In the genomic region with DNA sequence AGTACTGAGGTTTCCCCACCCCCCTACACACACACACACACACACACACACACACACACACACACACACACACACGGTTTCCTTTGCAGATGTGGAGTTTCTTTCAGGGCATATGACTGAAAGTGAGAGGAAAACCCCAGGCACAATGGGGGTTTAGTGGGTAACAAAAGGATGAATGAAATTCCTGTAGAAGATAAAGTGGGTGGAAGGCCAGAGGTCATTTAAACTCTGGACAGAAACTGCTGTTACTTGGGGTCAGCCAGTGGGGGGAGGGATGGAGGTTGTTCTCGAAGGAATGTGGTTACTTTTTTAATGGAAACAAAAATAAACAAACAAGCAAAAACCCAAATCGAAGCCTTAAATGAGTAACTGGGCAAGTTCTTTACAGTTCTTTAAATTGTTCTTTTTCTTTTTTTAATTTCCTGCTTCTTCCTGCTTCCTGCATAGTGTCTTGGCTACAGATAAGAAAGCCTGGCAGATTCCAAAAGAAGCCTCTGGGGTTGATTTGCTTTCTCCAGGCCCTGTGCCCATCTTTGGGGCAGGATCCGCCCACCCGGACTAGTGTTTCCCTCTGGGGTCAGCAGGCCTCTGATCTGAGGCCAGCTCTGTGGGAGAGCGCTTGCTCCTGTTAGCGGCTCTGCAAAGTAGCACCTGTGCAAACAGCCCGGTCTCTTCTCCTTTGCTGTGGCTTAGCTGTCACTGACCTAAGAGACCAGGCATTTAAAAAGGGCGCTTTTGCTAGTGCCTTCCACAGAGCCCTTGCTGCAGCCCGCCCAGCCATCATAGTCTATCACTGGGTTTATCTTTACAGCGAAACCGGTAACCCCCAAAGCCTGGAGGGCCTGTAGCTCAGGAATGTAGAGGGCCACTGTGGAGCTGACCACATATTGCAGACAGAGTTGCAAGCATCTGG, we compare ENCODE assay signal across 8 mouse cellular contexts. TPM values are rescaled to one million over a fixed set of nuclear protein-coding genes. Genes with fewer than 3 reads are reported as not detected.
A peak's percentile ranks its signal among the peaks of the same experiment; 100 is the strongest.
DNase-seq lines count a peak whose midpoint lies in the region; ATAC-seq lines count a peak whose summit lies in the region.

No protein-coding gene starts in this region.

- no peak overlapping the region for H3K4me3 ChIP-seq in heart, embryonic 11.5 days (ENCODE audit: low read depth, low read length)
- no peak overlapping the region for H3K4me3 ChIP-seq in kidney, embryonic 16.5 days (ENCODE audit: low read length)

- DNase-seq in cerebellum, postnatal 10 days = peak; percentile 26 to 63
- DNase-seq in cerebellum, adult 9-10 months = no peak
- DNase-seq in Muller cell, postnatal 12 days (ENCODE audit: inconsistent ontology term) = peak; percentile 81
- DNase-seq in lung, postnatal 25 days (ENCODE audit: low spot score) = peak; percentile 54
- peak; percentile 42 for DNase-seq in thymus, postnatal 4 days
- DNase-seq in frontal cortex, postnatal 14 days (ENCODE audit: low spot score in 2 of 2) = no peak

- H3K9me3 ChIP-seq in heart, embryonic 11.5 days (replicated peaks; ENCODE audit: control insufficient read depth, low read length) = no peaks in the 10 kb centered on the region
- H3K9me3 ChIP-seq in kidney, embryonic 16.5 days (ENCODE audit: low read length) = no peaks in the 10 kb centered on the region

- no peaks in the 10 kb centered on the region for H3K27me3 ChIP-seq in heart, embryonic 11.5 days (ENCODE audit: control insufficient read depth, insufficient read depth, low read length)
- H3K27me3 ChIP-seq in kidney, embryonic 16.5 days (ENCODE audit: insufficient read depth, low read length) = no peaks in the 10 kb centered on the region

- H3K4me1 ChIP-seq in heart, embryonic 11.5 days (ENCODE audit: control insufficient read depth, insufficient read depth, low read length) = peaks cover 32% of the 10 kb centered on the region
- peaks cover 71% of the 10 kb centered on the region for H3K4me1 ChIP-seq in kidney, embryonic 16.5 days (ENCODE audit: insufficient read depth, low read length)

- peak overlapping the region; percentile 41 for H3K4me2 ChIP-seq in heart, embryonic 11.5 days
- peak overlapping the region; percentile 16; the same call in 1 of the 2 replicates for H3K4me2 ChIP-seq in kidney, embryonic 16.5 days (replicated peaks; ENCODE audit: low read depth, low read length)

- no peaks in the 10 kb centered on the region for H3K36me3 ChIP-seq in heart, embryonic 11.5 days (ENCODE audit: control insufficient read depth, insufficient read depth, low read length)
- no peaks in the 10 kb centered on the region for H3K36me3 ChIP-seq in kidney, embryonic 16.5 days (ENCODE audit: insufficient read depth, low read length)

- H3K27ac ChIP-seq in heart, embryonic 11.5 days (ENCODE audit: low read depth, low read length) = peak overlapping the region; percentile 41; the same call in 1 of the 2 replicates
- H3K27ac ChIP-seq in kidney, embryonic 16.5 days (ENCODE audit: low read length) = peak overlapping the region; percentile 83

- WGBS in heart, embryonic 11.5 days (ENCODE audit: insufficient replicate concordance) = 3% methylated on average over 12 of the region's 12 CpGs
- WGBS in kidney, embryonic 16.5 days = 4% methylated on average over 12 of the region's 12 CpGs

- no peak overlapping the region for H3K9ac ChIP-seq in heart, embryonic 11.5 days (ENCODE audit: low read depth, low read length)
- no peak overlapping the region for H3K9ac ChIP-seq in kidney, embryonic 16.5 days (replicated peaks; ENCODE audit: low read length)

- ATAC-seq in heart, embryonic 11.5 days (replicated peaks; ENCODE audit: insufficient number of reproducible peaks, low FRiP score, low TSS enrichment) = 0 out of 2 replicates have a peak, but pooled peaks have one; percentile 50
- ATAC-seq in kidney, embryonic 16.5 days (ENCODE audit: low FRiP score, low TSS enrichment) = peak; percentile 83

RNA-seq across cellular contexts. Expression of gene Sh3rf1, which starts 59.8 kb away (rescaled TPM):
- polyA plus RNA-seq in heart, embryonic 11.5 days (2014; fragmentation: Nextera tagmentation; extraction: Ambion mirVana) = 6.4 and 7.1 TPM in 2 replicates
- 23.3 and 26.7 TPM in 2 replicates for polyA plus RNA-seq in kidney, embryonic 16.5 days (2015; fragmentation: Nextera tagmentation; extraction: Ambion mirVana)

Comparison
In these comparisons a context has a peak if more than half of its experiments do, and no peak if none do; other contexts are left out.
1. DNase-seq: peak in cerebellum, postnatal 10 days (2 of 2), Muller cell, postnatal 12 days (single experiment), lung, postnatal 25 days (single experiment) and thymus, postnatal 4 days (single experiment); none in cerebellum, adult 9-10 months (single experiment) and frontal cortex, postnatal 14 days (0 of 2).